Mouse (Mus musculus): ENCODE data around the gene Wfikkn1.
"Not testable (repeated sequence)": the region's sequence is repeated elsewhere in the genome, so short reads cannot be mapped to it uniquely, and the experiment has no call there.

The Wfikkn1 gene

GRCm38 (mm10) chr17:25885636-25886035, 5.0 kb upstream of the Wfikkn1 start:
- DNase-seq (ENCODE audit: low spot score) = no peak

- DNase-seq (ENCODE audit: low spot score) = no peak
Observed at GRCm38 (mm10) chr17:25883824-25884223, 3.2 kb upstream of the Wfikkn1 start.

GRCm38 (mm10) chr17:25883268-25883667, 2.6 kb upstream of the Wfikkn1 start:
- no peak for DNase-seq (ENCODE audit: low spot score)

GRCm38 (mm10) chr17:25882306-25882705, 1.6 kb upstream of the Wfikkn1 start:
- no peak for DNase-seq (ENCODE audit: low spot score)

GRCm38 (mm10) chr17:25881691-25882090, 1.0 kb upstream of the Wfikkn1 start:
- DNase-seq (ENCODE audit: low spot score) = no peak

- DNase-seq (ENCODE audit: low spot score) = no peak
Observed at GRCm38 (mm10) chr17:25880913-25881641, 419 bp upstream of the Wfikkn1 start.

GRCm38 (mm10) chr17:25879750-25880149, 908 bp downstream of the Wfikkn1 start:
- no peak for DNase-seq (ENCODE audit: low spot score)

GRCm38 (mm10) chr17:25879261-25879660, 1.4 kb downstream of the Wfikkn1 start:
- no peak for DNase-seq (ENCODE audit: low spot score)

- no peak for DNase-seq (ENCODE audit: low spot score)
Observed at GRCm38 (mm10) chr17:25878611-25879180, 2.0 kb downstream of the Wfikkn1 start.

- DNase-seq (ENCODE audit: low spot score) = no peak
Observed at GRCm38 (mm10) chr17:25877741-25878610, 2.7 kb downstream of the Wfikkn1 start.

- no peak for DNase-seq (ENCODE audit: low spot score)
Observed at GRCm38 (mm10) chr17:25877025-25877424, 3.6 kb downstream of the Wfikkn1 start.

GRCm38 (mm10) chr17:25876347-25876915, 4.2 kb downstream of the Wfikkn1 start:
- DNase-seq (ENCODE audit: low spot score) = no peak

- DNase-seq (ENCODE audit: low spot score) = peak; percentile 82
Observed at GRCm38 (mm10) chr17:25875171-25876136, 5.2 kb downstream of the Wfikkn1 start.

GRCm38 (mm10) chr17:25874721-25875170, 5.9 kb downstream of the Wfikkn1 start, which contains the start of gene Mettl26:
Gene Mettl26 (plus strand): TSS chr17:25875074.
- peak; percentile 77 for DNase-seq (ENCODE audit: low spot score)

GRCm38 (mm10) chr17:25874148-25874720, 6.4 kb downstream of the Wfikkn1 start:
- no peak for DNase-seq (ENCODE audit: low spot score)

GRCm38 (mm10) chr17:25873405-25874147, 7.1 kb downstream of the Wfikkn1 start:
- DNase-seq (ENCODE audit: low spot score) = no peak

GRCm38 (mm10) chr17:25872676-25873075, 8.0 kb downstream of the Wfikkn1 start:
- DNase-seq (ENCODE audit: low spot score) = no peak

- DNase-seq (ENCODE audit: low spot score) = not testable (repeated sequence)
Observed at GRCm38 (mm10) chr17:25871566-25871965, 9.1 kb downstream of the Wfikkn1 start.

- DNase-seq (ENCODE audit: low spot score) = no peak
Observed at GRCm38 (mm10) chr17:25869954-25870353, 10.7 kb downstream of the Wfikkn1 start.

GRCm38 (mm10) chr17:25869498-25869897, 11.2 kb downstream of the Wfikkn1 start:
- no peak for DNase-seq (ENCODE audit: low spot score)
